Mouse (Mus musculus) ovary, postnatal 10 days (tissue): Measurements from ENCODE around the gene Atoh7.
A peak's percentile ranks its signal among the peaks of the same experiment; 100 is the strongest.
"Not testable (repeated sequence)": the region's sequence is repeated elsewhere in the genome, so short reads cannot be mapped to it uniquely, and the experiment has no call there.

Experiments used
- DNase-seq: peaks from one replicate; pipeline ENCODE4 v3.0.0; 2022; ENCODE audit warnings: low spot score

The Atoh7 gene

DNA sequence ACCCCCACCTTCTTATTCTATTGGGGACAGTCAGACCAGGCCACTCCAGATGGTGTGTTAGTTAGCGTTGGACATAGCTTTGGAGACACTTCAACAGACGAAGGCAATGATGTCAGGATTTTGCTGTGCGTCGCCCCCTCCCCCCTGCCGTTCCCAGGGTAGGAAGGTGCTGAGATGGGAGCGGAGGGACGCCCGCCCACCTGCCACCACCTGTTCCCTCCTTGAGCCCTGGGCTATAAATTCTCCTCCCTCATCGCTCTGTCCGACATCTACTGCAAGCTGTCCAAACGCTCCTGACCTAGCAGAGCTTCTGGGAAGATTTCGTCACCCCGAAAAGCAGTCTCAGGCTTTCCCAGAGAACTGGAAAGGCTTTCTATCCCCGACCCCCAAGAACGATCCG is at the start of gene Atoh7:
Gene Atoh7, plus strand, starts transcription at position 131 of the 400 bp plus-strand sequence.
- no peak for DNase-seq

DNA sequence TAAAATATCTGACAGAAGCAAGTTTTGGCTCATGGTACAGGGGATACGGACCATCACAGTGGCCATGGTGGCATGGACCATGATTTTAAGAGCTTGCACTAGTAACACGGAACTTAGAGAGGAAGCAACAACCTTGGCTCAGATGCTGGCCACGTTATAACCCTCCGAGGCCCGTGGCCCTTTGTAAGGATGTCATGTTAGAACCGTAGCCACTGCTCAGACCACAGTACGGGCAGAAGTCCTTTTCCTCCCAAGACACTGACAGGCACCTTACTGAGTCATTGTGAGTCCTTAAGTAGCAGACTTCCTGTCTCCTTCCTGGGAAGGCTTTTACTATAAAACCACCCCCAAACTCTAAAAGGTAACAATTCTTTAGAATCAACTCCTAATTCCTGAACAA is 48.2 kb upstream of the Atoh7 start:
- no peak for DNase-seq

DNA sequence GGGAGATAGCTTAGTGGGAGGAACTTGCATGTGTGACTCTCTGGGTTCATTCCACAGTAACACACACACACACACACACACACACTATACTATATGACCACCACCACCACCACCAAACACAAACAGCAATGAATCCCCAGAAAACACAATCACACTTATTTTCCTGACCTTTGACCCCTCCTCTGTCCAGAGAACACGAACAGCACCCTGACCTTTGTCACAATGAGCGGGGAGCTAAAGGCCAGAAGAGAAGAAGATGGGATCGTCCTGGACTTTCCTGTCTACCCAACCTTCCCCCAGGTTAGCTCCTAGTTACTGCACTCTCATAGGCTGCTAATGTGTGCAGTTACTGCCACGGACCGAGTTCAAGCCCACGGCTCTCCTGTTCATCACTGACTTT is 47.4 kb upstream of the Atoh7 start:
- DNase-seq = no peak

DNA sequence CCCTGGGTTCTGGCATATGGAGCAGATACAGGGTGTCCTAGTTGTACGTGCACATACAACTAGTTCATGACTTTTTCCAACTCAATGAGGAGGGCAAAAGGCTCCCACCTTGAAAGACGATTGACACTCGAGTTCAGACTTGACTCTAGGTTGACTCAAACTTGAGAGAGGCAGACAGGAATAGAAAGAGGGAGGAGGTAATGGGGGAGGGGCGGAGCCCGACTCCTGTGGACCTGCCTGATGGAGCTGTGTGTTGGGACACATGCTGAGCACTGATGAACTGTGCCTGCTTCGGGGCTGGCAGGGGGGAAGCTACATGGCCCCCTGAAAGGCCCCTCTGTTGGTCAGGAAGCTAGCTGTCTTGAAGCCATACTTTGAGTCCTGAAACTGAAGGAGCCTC is 46.4 kb upstream of the Atoh7 start:
- DNase-seq = no peak

DNA sequence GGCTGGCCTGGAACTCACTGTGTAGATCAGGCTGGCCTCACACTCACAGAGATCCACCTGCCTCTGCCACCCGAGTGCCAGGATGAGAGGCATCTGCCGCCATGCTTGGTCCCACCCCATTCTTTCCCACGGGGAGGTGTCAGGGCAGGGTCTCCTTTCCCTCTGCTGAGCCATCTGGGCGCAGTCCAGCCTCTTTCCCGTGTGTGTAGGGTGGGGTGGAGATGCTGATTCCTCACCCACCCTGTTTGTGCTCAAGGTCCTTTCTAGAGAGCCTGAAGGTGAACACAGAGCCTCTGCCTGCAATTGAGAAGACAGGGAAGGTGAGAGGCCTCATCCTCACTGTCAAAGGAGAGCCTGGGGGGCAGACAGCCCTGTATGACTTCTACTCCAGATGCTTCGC is 45.4 kb upstream of the Atoh7 start:
- DNase-seq = not testable (repeated sequence)

DNA sequence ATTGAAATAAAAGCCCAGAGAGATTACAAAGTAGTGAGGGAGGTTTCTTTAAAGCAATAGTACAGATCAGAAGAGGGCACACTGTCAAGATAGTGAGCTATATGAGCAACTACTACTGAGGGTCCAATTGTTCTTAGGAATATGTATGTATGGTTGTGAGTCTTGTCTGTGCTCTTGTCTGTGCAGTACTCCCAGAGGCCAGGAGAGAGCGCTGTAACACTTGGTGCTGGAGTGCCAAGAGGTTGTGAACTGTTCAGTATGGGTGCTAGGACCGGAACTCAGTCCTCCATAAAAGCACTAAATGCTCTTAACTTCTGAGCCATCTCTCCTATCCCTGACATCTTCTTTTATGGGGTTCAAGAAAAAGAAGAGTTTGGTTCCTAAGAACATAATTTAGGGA is 44.9 kb upstream of the Atoh7 start:
- no peak for DNase-seq

DNA sequence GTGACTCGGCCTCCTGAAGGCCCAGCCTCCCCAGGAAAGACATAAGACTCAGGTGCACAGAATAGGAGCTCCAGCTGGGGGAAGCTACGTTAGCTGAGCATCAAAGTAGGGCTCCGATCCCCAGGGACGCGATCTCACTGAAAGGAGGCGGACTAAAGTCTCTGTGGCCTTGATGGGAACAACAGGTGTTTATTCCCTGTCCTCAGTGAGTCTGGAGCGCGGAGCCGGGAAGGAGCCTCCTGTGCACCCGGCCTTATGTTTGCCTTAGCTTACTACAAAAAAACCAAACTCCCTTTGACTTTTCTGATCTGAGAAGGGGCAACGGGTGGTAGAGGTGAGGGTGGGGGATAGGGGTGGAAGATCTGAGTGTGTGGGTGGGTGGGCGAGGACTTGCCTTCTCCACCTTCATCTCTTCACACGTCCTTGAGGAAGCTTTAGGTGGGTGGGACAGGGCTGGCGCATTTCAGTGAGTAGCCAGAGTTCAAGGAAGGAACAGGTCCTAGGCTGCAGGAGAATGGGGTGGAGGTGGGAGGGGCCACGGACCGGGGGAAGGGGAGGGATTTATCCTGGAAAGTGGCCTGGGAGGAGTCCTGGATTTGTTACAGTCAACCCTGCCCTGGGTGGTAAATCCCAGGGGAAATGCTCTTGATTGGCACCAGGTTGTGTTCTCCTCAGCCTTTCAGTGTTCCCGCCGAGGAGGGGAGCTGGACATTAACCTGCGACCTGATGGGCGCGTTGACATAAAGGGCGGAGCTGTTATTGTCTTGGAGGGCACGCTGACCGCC is 42.3 kb upstream of the Atoh7 start:
- no peak for DNase-seq

DNA sequence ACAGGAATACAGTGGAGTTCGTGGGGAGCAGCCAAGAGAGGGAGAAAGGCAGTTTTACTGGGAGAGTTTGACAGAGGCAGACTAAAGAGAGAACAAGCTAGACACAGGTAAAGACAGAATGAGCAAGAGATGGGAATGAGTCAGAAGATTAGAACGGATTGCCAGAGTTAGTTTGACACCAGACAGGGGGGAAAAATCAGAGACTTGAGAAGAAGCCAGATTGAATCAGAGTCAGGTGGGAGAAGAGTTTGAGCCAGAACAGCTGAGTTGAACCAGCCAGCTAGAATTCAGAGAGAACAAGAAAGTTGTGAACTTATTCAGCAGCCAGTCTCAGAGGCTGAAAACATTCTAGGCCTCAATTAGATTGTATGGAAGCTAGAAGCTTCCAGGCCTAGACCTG is 39.6 kb upstream of the Atoh7 start, which contains the start of gene Pbld1:
Gene Pbld1, plus strand, starts transcription at position 301 of the 400 bp plus-strand sequence.
- no peak for DNase-seq

DNA sequence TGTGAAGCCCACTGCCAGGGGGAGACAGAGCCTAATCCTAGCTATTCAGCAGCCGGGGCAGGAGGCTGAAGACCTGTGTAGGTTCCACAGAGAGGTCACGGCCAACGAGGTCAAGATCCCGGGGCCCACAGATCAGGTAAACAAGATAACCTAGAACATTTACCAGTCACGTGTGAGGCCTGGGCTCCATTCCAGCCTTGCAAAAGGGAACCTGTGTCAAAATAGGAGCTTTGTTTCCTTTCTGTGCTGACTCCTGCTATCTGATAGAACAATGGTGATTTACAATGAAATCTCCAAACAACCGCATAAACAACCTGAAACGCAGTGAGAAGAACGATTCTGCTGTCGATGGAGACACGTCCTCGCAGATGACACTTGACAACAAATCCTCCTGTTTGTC is 39.0 kb upstream of the Atoh7 start:
- no peak for DNase-seq

DNA sequence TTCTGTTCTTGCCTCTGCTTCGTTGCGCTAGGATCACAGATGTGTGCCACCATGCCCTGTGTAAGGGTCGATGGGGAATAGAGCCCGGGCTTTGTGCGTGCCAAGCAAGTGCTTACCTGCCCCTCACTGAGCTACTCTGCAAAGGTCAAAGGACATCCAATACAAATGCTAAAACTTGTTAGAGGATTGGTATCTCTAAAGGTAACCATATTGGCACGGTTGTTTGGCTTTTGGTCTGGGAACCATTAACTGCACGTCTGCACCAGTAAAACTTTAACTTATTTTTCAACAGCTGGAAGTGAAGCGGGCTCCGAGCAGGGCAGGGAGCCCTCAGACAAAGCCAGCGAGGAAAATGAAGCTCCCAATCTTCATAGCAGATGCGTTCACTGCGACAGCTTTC is 38.2 kb upstream of the Atoh7 start:
- DNase-seq = no peak

DNA sequence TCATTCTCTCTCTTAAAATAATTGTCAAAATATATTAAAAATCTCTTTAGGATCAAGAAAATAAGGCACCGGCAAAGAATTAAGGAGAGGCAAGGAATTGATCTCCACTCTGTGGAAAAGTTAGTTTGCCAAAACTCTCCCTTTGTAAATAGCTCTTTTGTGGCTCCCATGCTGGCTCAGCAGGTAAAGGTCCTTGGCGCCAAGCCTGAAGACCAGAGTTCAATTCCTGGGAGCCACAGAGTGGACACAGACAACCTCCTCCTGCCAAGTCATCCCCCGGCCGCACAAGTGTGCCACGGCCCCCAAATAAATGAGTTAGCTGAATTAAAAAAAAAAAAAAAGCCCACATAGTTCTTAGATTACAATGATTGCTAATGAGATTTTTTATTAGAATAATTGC is 36.8 kb upstream of the Atoh7 start:
- DNase-seq = no peak

DNA sequence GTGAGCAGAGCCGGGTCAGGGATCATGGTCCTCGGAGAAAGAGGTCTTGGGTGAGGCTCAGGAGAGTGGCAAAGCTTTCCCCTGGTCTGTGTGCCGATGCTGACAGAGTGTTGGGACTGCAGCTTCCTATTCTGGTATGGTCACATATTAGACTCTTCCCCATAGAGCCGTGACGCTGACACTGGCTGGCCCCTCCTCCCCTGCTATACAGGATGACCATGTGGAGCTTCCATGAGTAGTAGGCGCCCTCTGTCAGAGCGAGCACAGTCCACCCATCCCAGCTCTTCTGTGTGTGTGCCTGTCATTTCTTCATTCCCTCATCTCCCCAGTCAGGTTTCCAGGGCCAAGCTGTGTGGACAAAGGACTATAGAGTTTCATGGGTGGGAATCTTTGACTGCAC is 36.1 kb upstream of the Atoh7 start:
- no peak for DNase-seq

DNA sequence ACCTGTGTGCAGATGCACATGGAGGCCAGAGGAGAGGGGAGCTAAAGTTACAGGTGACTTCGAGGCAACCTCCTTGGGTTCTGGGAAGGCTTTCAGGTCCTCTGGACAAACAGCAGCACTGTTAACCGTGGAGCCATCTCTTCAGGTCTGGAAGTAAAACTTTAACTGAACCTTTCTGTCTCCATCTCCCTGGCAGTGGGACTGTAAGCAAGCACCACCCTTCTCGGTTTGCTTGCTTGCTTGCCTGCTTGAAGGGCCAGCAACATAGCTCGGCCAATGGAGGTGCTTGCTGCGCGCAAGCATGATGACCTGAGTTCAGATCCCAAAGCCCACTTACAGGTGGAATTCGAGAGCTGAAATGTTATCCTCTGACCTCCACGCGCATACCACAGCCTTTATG is 34.9 kb upstream of the Atoh7 start:
- no peak for DNase-seq

DNA sequence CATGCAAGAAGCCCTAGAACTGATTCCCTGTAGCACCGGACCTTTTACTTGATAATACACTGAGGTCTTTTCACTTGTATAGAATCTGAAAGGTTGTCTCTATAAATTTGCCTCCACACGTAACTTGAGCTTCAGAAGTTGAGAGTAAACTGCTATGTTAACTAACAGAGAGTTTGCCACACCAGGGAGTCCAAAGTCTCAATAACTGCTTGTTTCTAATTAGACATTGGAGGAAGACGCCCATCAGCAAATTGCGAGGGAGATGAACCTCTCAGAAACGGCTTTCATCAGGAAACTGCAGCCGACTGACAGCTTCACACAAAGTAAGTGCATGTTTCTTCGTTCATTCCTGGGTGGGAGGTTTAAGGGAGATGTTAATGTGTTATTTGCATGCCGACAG is 33.9 kb upstream of the Atoh7 start:
- DNase-seq = no peak

DNA sequence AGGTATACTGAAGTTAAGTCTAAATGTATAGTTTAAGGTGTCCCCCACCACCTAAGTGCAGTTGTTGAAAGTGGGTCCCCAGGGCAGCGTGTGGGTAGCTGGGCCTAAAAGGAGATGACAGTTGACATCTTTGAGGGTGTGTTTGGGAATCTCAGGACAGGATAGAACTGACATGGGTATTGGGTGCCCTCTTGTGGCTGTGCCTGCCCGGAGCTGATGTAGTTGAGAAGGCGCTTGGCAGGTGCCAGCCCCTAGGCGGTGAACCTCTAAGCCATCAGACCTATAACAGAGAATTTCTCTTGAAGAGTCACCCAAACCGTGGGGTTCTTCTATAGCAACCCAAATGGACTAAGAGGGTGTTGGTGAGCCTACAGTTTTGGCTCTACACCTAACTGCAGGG is 33.5 kb upstream of the Atoh7 start:
- DNase-seq = peak; percentile 24

DNA sequence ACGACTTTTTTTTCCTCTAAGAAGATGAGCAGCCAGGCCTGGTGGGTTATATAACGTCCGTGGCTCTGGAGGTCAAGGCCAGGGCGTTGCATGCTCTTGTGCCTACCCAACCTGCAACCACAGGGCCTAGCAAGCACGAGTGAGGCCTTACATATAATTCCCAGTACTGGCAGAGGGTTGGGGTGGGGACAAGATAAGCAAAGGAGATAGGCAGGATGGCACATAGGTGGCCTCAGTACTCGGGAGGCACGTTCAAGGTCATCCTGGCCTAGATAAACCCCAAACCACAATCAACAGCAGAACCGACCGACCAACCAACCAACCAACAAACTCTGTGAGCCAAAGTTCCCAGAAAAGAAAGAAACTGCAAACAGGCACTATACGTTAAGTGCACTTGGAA is 13.1 kb upstream of the Atoh7 start:
- no peak for DNase-seq

DNA sequence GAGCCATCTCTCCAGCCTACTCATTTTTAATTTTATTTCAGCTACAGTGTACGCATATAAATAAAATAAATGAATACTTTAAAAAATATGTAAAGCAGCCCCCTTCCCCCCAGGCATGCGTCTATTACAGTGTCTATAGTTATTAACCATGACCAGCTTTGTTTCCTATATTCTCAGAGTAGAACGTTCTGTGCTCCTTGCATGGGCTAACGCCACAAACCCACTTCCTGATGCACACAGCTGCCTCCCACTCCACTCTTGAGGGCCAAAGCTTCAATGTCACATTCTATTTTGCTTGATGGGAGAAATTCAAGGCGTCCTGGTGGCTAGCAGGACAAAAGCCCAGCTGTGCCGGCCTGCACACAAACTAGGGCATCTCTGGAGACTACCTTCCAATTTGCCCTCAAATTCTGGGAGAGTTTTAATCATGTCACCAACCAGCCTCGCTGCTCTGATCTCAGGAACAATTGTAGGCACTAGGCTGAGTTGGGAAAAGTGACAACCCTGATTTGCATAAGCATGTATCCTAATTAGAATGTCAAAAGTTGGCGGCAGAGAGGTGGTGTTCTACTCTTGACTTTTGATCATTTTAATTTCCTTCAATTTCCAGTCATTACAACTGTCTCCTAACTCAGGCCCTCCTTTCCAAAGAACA is 10.2 kb upstream of the Atoh7 start:
- no peak for DNase-seq

DNA sequence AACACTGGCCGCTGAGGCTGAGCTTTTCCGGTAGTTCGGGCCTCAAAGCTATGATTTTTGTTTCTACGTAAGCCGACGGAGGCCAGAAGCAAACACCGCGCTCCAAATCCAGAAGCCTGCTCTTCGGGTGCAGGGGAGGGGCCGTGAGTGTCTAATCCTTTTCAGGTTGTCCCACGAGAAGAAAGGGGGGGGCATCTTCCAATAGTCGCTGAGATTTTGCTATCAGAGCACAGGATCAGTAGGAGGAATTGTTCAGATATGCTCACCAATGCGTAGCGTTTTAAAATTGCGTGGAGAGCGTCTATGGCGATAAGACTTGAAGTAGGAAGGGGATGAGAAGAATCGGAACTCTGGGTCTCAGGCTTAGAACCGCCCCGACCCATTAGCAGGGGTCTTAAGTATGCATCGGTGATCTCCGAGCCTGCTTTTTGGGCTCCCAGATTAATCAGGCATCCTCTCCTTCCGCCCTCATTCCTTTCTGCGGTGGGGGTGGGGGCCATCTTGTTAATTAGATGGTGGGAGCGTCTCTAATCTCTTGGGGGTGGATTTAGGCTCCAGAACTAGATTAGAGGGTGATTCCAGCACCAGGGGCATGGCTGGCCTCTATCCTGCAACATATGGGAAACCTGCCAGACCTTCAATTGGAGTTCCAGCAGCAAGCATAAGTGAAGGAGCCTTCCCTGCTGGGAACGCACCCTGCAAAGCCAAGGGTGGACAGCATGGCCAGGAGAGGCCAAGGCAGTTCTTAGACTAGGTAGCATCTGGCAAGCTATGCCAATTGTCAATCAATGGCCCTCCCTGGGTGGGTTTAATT is 9.5 kb upstream of the Atoh7 start:
- no peak for DNase-seq

DNA sequence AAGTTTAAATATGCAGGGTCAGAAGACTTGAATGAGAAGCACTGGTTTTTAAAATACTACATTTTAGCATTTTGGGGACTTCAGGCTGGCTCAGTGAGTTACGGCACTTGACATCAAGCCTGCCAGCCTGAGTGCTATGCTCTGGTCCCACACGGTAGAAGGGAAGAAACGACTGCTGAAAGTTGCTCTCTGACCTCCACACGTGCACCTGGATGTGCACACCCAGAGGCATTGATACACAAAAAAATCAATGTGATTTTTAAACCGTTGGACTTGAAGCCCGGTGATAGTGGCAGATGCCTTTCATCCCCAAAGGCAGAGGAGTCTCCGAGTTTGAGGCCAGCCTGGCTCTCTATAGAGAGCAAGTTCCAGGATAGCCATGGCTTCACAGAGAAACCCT is 7.5 kb upstream of the Atoh7 start:
- no peak for DNase-seq

DNA sequence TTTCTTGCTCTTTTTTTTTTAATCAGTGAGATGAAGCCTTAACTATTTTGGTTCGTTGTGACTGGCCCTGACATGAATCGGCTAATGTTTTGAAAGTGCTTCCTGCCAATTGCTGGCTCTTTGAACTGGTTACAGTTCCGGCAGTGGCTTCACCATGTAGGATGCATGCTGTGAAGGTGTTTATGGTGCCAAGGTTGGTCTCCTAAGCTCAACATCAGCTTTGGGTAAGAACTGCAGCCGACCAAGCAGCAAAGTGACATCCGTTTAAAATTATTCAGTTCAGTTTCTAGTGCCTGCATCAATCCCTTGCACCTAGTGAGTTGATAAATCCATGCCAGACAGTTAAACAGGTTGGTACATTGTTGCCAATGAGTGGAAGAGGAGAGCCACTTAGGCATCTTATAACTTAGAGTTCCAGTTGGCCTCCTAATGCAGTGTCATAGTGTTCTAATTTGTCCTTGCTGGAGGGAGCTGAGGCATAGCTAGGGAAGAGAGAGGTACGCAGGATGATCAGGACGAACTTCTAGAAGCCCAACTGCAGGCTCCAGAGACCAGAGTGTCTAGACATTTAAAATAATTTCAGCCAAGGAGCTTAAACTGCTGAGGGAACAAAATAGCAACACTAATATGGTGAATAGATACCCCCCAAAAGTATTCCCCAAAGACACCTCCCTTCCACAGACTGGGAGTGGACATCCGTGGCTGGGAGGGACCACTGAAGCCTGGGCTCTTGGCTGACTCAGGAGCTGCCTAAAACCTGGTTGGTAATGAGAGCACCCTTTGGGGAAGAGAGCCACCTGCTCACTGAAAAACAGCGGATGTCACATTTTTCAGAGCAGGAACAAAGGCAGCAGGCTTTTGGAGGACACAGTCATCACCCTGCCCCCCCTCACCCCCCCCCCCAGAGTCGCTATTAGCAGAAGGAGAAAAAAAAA is 6.6 kb upstream of the Atoh7 start:
- no peak for DNase-seq

DNA sequence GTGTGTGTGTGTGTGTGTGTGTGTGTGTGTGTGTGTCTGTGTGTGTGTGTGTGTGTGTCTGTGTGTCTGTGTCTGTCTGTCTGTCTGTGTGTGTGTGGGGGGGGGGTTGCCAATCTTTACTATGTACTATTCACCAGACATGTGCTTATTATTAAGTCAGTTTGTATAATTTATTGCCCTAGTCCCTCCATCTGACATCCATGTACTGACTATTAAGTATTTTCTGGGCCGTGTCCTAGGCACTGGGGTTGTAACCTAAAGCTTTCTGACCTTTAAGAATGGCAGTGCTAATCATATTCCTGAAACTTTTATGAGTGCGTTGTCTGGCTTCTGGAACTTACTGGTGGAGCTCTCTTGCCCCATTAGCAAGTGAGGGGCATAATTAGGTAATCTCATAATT is 2.7 kb upstream of the Atoh7 start:
- no peak for DNase-seq

DNA sequence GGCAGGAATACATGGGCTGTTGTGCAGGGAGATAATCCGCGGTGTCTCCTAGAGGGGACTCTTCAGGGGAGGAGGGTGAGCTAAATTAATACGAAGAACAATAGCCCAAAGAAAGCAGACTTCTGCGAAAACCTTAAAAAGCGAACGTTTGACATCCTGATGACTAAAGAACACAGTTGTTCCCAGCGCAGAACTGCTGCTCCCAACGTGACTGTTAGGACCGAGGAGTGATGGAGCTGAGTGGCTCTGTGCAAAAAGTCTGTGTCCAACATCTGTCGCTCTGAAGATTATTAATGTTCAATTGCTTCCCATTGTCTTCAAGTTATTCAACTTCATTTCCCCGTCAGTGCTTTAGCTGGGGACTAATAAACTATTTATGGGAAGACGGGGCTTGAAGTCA is 1.3 kb upstream of the Atoh7 start:
- no peak for DNase-seq
